Mouse (Mus musculus) urinary bladder, postnatal 36 days (tissue): ENCODE measurements around the gene Ppbp.
A peak's percentile ranks its signal among the peaks of the same experiment; 100 is the strongest.

ENCODE experiments used
- DNase-seq, 2 experiments: peaks; one replicate each; pipeline ENCODE4 v3.0.0; 2022; ENCODE audit warnings: low spot score in 2 of 2, mixed read lengths in 1 of 2

The Ppbp gene

GRCm38 (mm10) chr5:90768218-90768617 lies at the start of gene Ppbp:
TSS of gene Ppbp (plus strand) at chr5:90768518.
- no peak for DNase-seq

GRCm38 (mm10) chr5:90722656-90723055 lies 45.7 kb upstream of the Ppbp start:
- no peak for DNase-seq

- no peak for DNase-seq
Observed at GRCm38 (mm10) chr5:90728254-90728653, 40.1 kb upstream of the Ppbp start.

DNA sequence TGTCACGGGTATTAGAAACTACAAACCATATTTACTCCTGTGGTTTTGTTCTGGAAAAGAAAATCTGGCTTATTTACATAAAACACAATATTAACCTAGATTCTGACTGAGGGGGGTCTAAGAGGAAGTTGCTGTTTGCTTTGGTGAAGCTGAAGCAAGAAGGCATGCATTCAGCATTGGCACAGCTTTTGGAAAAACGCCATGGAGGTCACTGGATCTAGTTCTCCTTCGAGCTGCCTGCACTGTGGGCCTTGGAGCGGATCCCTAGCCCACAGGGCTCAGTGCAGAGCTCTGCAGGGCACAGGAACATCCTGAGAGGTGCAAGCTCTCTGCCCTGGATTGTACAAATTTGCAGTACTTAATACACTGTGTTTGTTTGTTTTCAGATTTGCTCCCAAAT lies 36.8 kb upstream of the Ppbp start:
- peak in 1 of 2 experiments; percentile 10 for DNase-seq

DNA sequence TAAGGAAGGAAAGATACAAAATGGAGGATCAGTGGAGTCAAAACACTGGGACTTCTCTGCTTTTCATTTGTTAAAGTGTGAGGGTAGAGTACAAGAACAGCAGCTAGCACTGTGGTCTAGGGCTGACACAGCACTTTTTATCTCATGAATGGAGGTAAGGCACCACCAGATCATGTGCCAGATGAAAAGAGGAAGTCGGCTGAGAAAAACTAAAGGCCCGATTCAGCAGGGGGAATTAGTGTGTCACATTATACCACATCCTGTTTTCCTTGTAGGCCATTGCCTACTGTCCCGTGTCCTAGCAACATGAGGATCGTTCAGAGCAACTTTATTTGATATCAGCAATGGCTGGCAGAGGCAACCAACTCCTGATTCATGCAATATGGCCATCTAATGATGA lies 26.3 kb upstream of the Ppbp start:
- no peak for DNase-seq

GRCm38 (mm10) chr5:90753934-90754333 lies 14.4 kb upstream of the Ppbp start:
- no peak for DNase-seq

- no peak for DNase-seq
Observed at GRCm38 (mm10) chr5:90758020-90758605, 10.2 kb upstream of the Ppbp start.

DNA sequence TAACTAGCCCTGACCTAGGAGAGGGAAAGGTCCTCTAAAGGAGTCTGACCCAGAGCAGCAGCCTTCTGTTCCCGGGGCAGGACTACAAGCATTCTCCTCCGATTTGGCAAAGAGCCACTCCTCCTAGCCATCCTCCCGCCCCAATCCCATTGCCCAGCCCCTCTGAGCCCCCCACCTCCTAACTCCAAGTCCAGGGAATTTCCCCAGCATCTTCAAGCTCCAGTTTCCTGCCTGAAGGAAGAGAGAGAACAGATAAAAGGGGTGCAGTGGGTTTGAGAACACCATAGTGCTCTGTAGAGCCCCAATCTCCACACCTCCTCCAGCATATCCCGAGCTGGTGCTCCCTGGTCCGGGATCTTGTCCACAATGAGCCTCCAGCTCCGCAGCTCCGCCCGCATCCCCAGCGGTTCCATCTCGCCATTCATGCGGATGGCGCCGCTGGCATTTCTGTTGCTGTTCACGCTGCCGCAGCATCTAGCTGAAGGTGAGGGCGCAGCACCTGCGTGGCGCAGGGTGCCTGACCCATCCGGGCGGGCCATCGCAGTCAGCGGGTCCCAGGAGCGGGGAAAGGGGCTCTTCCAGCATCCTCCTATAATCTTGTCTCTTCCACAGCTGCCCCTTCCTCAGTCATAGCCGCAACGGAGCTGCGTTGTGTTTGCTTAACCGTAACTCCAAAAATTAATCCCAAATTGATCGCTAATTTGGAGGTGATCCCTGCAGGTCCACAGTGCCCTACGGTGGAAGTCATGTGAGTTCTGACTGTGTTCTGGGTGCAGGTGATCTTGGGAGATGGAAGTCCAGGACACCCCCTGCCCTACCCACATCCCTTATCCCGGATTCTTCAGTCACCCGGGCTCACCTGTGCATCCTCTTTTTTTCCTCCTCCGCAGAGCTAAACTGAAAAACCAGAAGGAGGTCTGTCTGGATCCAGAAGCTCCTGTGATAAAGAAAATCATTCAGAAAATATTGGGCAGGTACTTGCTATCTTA lies 8.9 kb upstream of the Ppbp start, which contains the start of gene Cxcl5:
Cxcl5 (plus strand) TSS at position 284 of the 989 bp plus-strand sequence.
- no peak for DNase-seq

DNA sequence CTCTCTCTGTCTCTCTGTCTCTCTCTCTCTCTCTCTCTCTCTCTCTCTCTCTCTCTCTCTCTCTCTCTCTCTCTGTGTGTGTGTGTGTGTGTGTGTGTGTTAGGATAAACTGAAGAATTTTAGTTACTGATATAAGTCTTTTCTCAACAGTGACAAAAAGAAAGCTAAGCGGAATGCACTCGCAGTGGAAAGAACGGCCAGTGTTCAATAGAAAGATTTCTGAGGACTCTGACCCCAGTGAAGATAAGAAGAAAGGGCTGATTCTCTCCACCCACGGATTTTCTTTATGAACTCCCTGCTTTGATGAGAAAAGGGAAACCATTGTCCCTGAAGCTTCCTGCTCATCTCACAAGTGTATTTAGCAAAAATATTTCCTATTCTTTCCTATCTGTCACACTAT lies 8.0 kb upstream of the Ppbp start:
- DNase-seq, result no peak

GRCm38 (mm10) chr5:90760844-90761243 lies 7.5 kb upstream of the Ppbp start:
- no peak for DNase-seq

- DNase-seq, result no peak
Observed at GRCm38 (mm10) chr5:90761834-90762233, 6.5 kb upstream of the Ppbp start.

GRCm38 (mm10) chr5:90763912-90764665 lies 4.2 kb upstream of the Ppbp start:
- no peak for DNase-seq

GRCm38 (mm10) chr5:90765821-90766606 lies 2.3 kb upstream of the Ppbp start:
- DNase-seq, result no peak

GRCm38 (mm10) chr5:90771369-90771768 lies 3.1 kb downstream of the Ppbp start:
- no peak for DNase-seq

DNA sequence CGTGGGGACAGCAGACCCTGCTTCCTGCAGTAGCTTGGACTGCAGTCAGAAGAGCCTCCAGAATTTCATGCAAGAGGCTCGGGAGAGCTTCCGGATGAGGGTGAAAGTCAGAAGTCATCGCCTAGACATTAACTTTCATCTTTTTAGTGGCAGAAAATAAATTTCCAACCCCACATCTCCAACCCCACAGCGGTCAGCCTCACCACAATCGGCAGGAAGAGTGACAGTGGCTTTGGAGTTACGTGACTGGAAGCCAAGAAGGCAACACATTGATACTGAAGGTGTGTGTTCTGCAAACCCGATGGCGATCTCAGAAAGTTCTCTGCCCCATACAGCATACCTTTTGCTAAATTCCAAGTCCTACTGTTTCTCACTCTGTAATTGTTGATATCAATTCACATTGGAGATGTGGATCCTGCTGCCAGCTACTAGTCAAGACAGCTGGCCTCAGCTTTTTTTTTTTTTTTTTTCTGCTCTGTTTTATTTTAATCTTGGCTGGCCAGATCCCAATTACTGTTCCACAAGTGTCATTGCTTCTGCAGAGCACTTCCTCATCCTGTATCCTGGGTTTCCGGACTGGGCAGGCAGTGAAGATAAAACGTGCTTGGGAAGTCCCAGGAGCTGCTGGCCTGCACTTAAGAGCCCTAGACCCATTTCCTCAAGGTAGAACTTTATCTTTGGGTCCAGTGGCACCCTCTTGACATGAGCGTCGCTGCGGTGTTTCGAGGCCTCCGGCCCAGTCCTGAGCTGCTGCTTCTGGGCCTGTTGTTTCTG lies 3.7 kb downstream of the Ppbp start, which contains the start of gene Pf4:
Pf4 (plus strand) TSS at position 556 of the 774 bp plus-strand sequence.
- DNase-seq, result no peak

DNA sequence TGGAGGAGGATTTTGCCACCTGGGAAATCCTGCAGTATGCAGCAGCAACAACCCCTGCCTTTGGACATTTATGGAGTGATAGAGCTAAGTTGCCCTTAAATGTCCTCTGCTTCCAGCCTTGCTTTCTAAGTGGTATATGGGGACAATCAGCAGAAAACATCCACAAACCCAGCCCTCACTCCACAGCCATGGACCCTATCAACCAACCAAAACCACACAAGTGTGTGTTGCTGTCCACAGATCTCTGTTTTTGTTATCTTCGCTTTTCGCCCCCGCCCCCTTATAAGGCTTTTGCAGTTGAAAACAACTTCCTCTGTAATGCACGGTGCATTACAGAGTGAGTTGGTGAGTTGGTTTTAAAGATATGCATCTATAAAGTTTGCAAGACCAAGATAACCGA lies 7.2 kb downstream of the Ppbp start:
- DNase-seq, result no peak

- DNase-seq, result no peak
Observed at GRCm38 (mm10) chr5:90777621-90778020, 9.3 kb downstream of the Ppbp start.

DNA sequence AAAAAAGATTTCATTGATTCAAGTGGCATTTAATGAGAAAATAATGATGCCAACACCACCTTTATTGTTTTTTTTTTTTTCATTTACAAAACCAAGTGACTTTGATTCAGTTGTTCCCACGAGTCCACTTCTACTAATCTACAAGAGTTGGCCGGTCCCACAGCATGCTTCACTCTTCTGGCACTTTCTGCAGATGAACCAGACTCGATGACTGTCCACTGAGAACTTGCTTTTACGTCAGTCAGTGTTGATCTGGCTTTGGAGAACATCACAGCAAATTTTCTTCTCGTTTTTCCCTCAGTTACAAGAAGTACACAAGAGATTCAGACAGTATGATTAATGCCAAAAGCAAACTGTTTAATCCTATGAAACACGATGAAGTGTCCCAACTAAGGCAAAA lies 10.5 kb downstream of the Ppbp start:
- no peak for DNase-seq

GRCm38 (mm10) chr5:90783697-90784096 lies 15.4 kb downstream of the Ppbp start:
- no peak for DNase-seq
